In genomic region chr2:170945401-170946105, GRCm38 (mm10) we compare ENCODE assay signal across 15 mouse cellular contexts.
DNase-seq lines count a peak whose midpoint lies in the region; TF ChIP-seq lines count a peak whose summit lies in the region.
"Had no signal": no experiment of that assay in that cellular context is flagged by ENCODE, and none has a peak within 500 bp of the region (broad histone marks: within the 10 kb centered on the region; RNA-seq: fewer than 3 reads in every experiment).

No protein-coding gene starts in this region.

- intact Hi-C loops in left cerebral cortex, adult 2 months (cut with DNase I) = no loop called here

- DNase-seq in cerebellum, postnatal 36 days = peak; percentile 6 to 8
- no peak for DNase-seq in cerebellum, adult 9-11 months
- peak in 1 of 2 experiments; percentile 10 for DNase-seq in left cerebral cortex, adult 2 months (ENCODE audit: extremely low spot score in 1 of 2, low spot score in 2 of 2)
- no peak for DNase-seq in left cerebral cortex, adult 8-10 months (ENCODE audit: low spot score in 2 of 2)
- DNase-seq in right cerebral cortex, postnatal 25 days = peak; percentile 8
- DNase-seq in right cerebral cortex, postnatal 14 days = no peak
- no peak for DNase-seq in lung, postnatal 10 days
- DNase-seq: B cell, adult 2 months; cerebellum, adult 11 months; liver; lung, adult 18-20 months; retina, postnatal 1 day; thymus, postnatal 4 days had no signal

- H3K4me3 ChIP-seq in left cerebral cortex, adult 2 months = peak overlapping the region; percentile 33; the same call in 1 of the 2 replicates
- H3K4me3 ChIP-seq: erythroblast, embryonic 14.5 days had no signal

- TF ChIP-seq CTCF in left cerebral cortex, adult 2 months (IDR thresholded peaks at IDR 0.05) = no peak

- H3K27ac ChIP-seq in left cerebral cortex, adult 2 months = no peak overlapping the region
- H3K27ac ChIP-seq: macrophage had no signal

Comparison
In these comparisons a context has a peak if more than half of its experiments do, and no peak if none do; other contexts are left out.
1. DNase-seq: peak in cerebellum, postnatal 36 days (2 of 2) and right cerebral cortex, postnatal 25 days (single experiment); none in cerebellum, adult 9-11 months (single experiment), left cerebral cortex, adult 8-10 months (0 of 2), right cerebral cortex, postnatal 14 days (single experiment) and lung, postnatal 10 days (single experiment).